Mouse (Mus musculus): ENCODE results near the gene Dll4. TPM values are rescaled to one million over a fixed set of nuclear protein-coding genes. Genes with fewer than 3 reads are reported as not detected.

Dll4 gene
- total and polyA plus RNA-seq, 3 experiments = 13.7 to 22.0 (median 15.8) TPM

DNA sequence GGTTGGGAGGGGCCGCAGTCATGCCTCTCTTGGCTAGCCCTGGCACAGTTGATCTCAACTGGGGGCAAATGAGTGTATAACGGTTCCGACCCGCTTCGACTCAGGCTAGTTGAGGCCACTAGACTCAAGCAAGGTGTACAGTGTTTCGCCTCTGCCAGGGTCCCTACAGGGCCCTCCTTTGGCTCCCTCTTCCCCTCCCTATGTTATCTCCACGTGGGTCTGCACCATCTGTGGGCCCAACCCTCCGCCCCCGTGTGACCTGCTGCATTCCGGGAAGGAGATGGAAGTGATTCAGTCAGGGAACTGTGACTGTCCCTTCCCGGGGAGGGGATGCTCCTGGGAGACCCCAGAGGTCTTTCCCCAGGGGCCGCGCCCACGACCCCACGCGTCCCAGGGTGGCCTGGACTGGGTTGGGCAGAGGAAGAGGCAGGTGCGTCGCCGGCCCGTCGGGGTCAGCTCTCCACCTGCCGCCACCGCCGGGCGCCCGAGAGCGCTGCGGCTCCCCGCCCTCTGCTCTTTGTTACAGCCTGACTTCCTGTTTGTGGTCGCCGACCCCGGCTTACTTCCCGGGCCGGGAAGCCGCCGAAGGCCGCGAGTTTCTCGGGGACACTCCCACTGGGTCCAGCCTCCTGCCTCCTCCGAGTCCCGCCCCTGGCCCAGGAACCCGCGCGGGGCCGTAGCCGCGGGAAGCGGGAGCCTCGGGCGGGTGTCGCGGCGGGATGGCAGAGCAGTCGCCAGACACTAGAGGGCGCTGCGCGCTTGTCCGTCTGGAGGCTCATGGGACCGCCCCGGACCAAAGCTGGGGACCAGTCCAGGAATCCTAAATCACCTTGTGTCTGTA, 12.1 kb downstream of the Dll4 start:
- peaks cover 9% of the 10 kb centered on the region for H3K4me1 ChIP-seq (ENCODE audit: control insufficient read depth, insufficient read depth, low read length)
- H3K36me3 ChIP-seq (ENCODE audit: control insufficient read depth, insufficient read depth, low read length) = peaks cover 11% of the 10 kb centered on the region
- TF ChIP-seq CTCF (IDR thresholded peaks at IDR 0.05) (peak; percentile 100; the same call in 1 of the 2 replicates), EP300 (IDR thresholded peaks at IDR 0.05; ENCODE audit: insufficient read depth, low read depth, low read length) (peak; percentile 54; the same call in 1 of the 2 replicates), POLR2A (IDR thresholded peaks at IDR 0.05; ENCODE audit: insufficient read depth, low read depth, low read length) (peak; percentile 51; the same call in 1 of the 2 replicates)
- intact Hi-C loops (cut with DNase I) = loop anchor here (1.0 to 2.0 kb wide), 3 partner anchors 23 to 77 kb away; no protein-coding TSS in a partner anchor
- no peaks in the 10 kb centered on the region for H3K27me3 ChIP-seq (ENCODE audit: control insufficient read depth, insufficient read depth, low read length)
- 5% methylated on average over 60 of the region's 60 CpGs for WGBS
- peak; percentile 94 to 96 for DNase-seq
- H3K4me3 ChIP-seq = peak overlapping the region; percentile 51
- H3K27ac ChIP-seq = peak overlapping the region; percentile 90
- peak overlapping the region; percentile 62 for H3K9ac ChIP-seq (ENCODE audit: low read depth, low read length)
- H3K79me2 ChIP-seq (replicated peaks; ENCODE audit: control insufficient read depth, insufficient read depth, low read length) = no peaks in the 10 kb centered on the region

DNA sequence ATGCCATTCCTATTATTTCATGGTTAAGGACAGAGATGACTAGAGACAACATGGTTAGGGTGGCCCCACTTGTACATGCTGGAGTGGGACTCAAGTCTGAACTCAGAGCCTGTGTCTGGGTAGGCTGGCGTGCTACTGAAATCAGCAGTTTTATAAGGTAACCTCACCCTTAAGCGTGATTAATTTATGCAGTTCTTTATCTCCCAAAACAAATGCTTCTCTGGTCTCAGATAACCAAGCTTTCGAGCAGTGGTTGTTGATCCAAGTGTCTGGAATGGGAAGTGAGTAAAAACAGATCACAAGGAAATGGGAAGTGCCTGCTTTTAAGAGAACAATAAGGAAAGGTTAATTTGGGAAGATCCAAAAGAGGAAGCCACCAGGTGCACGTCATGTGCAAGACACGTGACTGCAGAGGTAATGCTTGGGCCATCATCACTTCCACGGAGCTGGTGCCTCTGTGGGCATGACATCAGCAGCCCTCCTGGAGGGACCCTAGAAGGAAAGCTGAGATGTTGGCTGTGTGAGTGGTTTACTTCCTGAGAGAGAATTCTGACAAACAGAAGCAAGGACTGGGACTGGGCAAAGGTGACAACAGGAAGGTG, 19.1 kb downstream of the Dll4 start:
- TF ChIP-seq CTCF (IDR thresholded peaks at IDR 0.05) (no peak), EP300 (IDR thresholded peaks at IDR 0.05; ENCODE audit: insufficient read depth, low read depth, low read length) (no peak), POLR2A (IDR thresholded peaks at IDR 0.05; ENCODE audit: insufficient read depth, low read depth, low read length) (no peak)
- Histone ChIP-seq H3K9ac (ENCODE audit: low read depth, low read length) (no peak overlapping the region), H3K4me1 (ENCODE audit: control insufficient read depth, insufficient read depth, low read length) (peaks cover 4% of the 10 kb centered on the region), H3K27ac (peak overlapping the region; percentile 49), H3K36me3 (ENCODE audit: control insufficient read depth, insufficient read depth, low read length) (no peaks in the 10 kb centered on the region), H3K4me3 (no peak overlapping the region), H3K79me2 (replicated peaks; ENCODE audit: control insufficient read depth, insufficient read depth, low read length) (no peaks in the 10 kb centered on the region), H3K27me3 (ENCODE audit: control insufficient read depth, insufficient read depth, low read length) (no peaks in the 10 kb centered on the region)
- intact Hi-C loops (cut with DNase I) = loop anchor here (5.0 kb wide), 1 partner anchor 33 kb away; no protein-coding TSS in a partner anchor
- no peak for DNase-seq
- 31% methylated on average over 6 of the region's 6 CpGs for WGBS

DNA sequence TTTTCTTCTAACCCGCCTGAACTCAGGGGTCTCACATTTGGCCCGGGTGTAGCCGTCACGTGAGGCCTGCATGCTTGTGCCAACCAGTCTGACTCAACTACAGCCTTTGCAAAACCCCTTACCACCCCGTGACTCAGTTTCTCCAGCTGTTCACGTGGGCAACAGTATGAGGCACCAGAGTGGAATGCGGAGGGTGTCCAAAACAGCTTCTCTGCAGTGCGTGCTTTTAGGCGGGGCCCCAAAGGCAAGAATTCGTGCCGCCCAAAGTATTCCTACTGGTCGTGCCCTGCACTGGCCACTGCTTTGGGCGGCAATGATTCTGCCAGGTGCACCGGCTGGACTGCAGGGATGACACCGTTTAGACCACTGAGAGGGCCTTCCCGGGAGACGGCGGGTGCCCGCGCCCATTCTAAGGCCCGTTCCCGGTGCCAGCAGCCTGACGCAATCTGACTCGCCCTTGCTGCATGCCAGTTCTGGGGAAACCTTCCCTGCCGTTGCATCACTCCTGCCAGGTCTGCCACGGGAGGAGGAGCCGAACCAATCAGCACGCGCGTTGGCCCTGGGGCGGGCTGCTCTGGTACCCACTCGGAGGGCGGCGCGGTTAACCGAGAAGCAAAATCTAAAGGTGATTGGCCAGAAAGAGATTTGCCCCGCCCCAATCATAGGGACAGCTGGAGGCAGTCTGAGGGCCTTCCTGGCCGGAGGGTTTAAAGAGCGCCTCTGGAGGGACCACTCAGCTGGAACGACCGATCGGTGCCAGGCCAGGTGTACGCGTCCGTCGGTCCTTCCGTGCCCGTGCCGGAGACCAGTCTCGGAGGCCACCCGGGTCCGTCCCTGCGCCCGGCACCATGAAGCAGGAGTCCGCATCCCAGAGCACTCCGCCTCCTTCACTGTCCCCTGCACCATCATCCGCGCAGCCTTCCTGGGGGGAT, 25.2 kb downstream of the Dll4 start, which contains the start of gene Chac1:
Gene Chac1 (plus strand): TSS at position 675 of the 932 bp plus-strand sequence.
- Histone ChIP-seq H3K4me3 (peak within 1 kb of the TSS; percentile 50), H3K79me2 (replicated peaks; ENCODE audit: control insufficient read depth, insufficient read depth, low read length) (no peaks in the 10 kb centered on the region)

DNA sequence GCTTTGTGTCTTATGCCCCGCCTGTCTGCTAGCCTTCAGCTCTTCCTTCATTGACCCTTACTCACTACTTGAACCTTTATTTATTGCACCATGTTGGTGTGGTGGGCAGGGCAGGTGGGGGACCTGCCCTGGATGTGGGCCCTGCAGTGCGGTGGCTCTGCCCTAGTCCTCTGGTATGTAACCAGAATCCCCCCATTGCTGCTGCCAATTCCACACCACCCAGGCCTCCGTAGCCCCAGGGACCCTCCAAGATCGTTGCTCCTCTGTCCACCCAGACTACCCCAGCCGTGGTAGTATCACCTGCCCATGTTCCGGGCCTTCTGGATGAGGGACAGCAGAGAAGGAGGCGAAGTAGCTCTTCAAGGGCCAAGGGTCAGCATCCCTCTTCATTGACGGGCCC, 28.1 kb downstream of the Dll4 start:
- Histone ChIP-seq H3K27me3 (ENCODE audit: control insufficient read depth, insufficient read depth, low read length) (no peaks in the 10 kb centered on the region), H3K36me3 (ENCODE audit: control insufficient read depth, insufficient read depth, low read length) (no peaks in the 10 kb centered on the region), H3K4me1 (ENCODE audit: control insufficient read depth, insufficient read depth, low read length) (peaks cover 4% of the 10 kb centered on the region), H3K9ac (ENCODE audit: low read depth, low read length) (no peak overlapping the region), H3K79me2 (replicated peaks; ENCODE audit: control insufficient read depth, insufficient read depth, low read length) (no peaks in the 10 kb centered on the region), H3K27ac (no peak overlapping the region), H3K4me3 (no peak overlapping the region)
- 91% methylated on average over 8 of the region's 8 CpGs for WGBS
- intact Hi-C loops (cut with DNase I) = no loop called here
- no peak for TF ChIP-seq CTCF (IDR thresholded peaks at IDR 0.05)
- DNase-seq = no peak

More for the DNA sequence above, 25.2 kb downstream of the Dll4 start, which contains the start of gene Chac1:
- peak within 1 kb of the TSS; percentile 72 for H3K9ac ChIP-seq (ENCODE audit: low read depth, low read length)
- H3K27me3 ChIP-seq (ENCODE audit: control insufficient read depth, insufficient read depth, low read length) = no peaks in the 10 kb centered on the region
- no peaks in the 10 kb centered on the region for H3K36me3 ChIP-seq (ENCODE audit: control insufficient read depth, insufficient read depth, low read length)
- DNase-seq = peak; percentile 79 to 89
- peak; percentile 46; the same call in 1 of the 2 replicates for TF ChIP-seq EP300 (IDR thresholded peaks at IDR 0.05; ENCODE audit: insufficient read depth, low read depth, low read length)
- no peak for TF ChIP-seq CTCF (IDR thresholded peaks at IDR 0.05)
- peak; percentile 40; the same call in 1 of the 2 replicates for TF ChIP-seq POLR2A (IDR thresholded peaks at IDR 0.05; ENCODE audit: insufficient read depth, low read depth, low read length)
- WGBS = 8% methylated on average over 58 of the region's 58 CpGs
- peak within 1 kb of the TSS; percentile 57 for H3K27ac ChIP-seq
- peaks cover 4% of the 10 kb centered on the region for H3K4me1 ChIP-seq (ENCODE audit: control insufficient read depth, insufficient read depth, low read length)
- intact Hi-C loops (cut with DNase I) = no loop called here

DNA sequence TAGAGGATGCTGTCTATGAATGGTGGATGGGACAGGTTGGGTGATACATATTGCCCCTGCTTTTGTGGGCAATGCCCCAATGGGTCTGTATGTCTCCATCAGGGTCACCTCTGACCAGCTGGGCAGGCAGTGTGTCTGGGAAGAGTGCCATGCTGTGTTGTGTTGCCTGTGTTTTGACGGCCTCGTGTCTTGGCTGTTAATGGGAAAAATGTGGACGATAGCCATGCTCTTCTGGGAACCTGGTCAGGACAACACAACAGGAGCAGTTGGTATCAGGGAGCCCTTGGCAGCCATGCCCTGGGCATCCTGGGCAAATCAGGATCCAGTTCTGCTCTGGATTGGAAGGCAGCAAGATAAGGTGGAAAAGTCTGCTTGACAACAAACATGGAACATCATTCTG, 29.5 kb downstream of the Dll4 start:
- H3K9ac ChIP-seq (ENCODE audit: low read depth, low read length) = no peak overlapping the region
- peak overlapping the region; percentile 84 for H3K27ac ChIP-seq
- H3K4me1 ChIP-seq (ENCODE audit: control insufficient read depth, insufficient read depth, low read length) = peaks cover 4% of the 10 kb centered on the region
- WGBS = 42% methylated on average over 3 of the region's 3 CpGs
- TF ChIP-seq CTCF (IDR thresholded peaks at IDR 0.05) (no peak), POLR2A (IDR thresholded peaks at IDR 0.05; ENCODE audit: insufficient read depth, low read depth, low read length) (no peak; the same call in 1 of the 2 replicates), EP300 (IDR thresholded peaks at IDR 0.05; ENCODE audit: insufficient read depth, low read depth, low read length) (peak; percentile 99)
- H3K27me3 ChIP-seq (ENCODE audit: control insufficient read depth, insufficient read depth, low read length) = no peaks in the 10 kb centered on the region
- DNase-seq = peak; percentile 61 to 86
- H3K36me3 ChIP-seq (ENCODE audit: control insufficient read depth, insufficient read depth, low read length) = no peaks in the 10 kb centered on the region
- intact Hi-C loops (cut with DNase I) = no loop called here
- no peak overlapping the region for H3K4me3 ChIP-seq
- no peaks in the 10 kb centered on the region for H3K79me2 ChIP-seq (replicated peaks; ENCODE audit: control insufficient read depth, insufficient read depth, low read length)
